Mouse (Mus musculus) heart, adult 2 months (tissue): ENCODE measurements around the gene Nav1. TPM values are rescaled to one million over a fixed set of nuclear protein-coding genes. Genes with fewer than 3 reads are reported as not detected.
A peak's percentile ranks its signal among the peaks of the same experiment; 100 is the strongest.

ENCODE experiments used
- DNase-seq, 2 experiments: peaks; one replicate each; pipeline ENCODE4 v3.0.0; 2021
- H3K27ac ChIP-seq: fragments of 200-600 bp; 2 replicates; pipeline ENCODE4 v1.8.1; 2022
- H3K27me3 ChIP-seq: fragments of 200-500 bp; 2 replicates; pipeline ENCODE4 v1.6.1; 2012; ENCODE audit warnings: mild to moderate bottlenecking, low read length, inconsistent platforms, mixed read lengths; ENCODE audit not compliant: control insufficient read depth, insufficient read depth
- H3K36me3 ChIP-seq: fragments of 200-500 bp; 2 replicates; pipeline ENCODE4 v1.6.1; 2012; ENCODE audit warnings: low read length, inconsistent platforms; ENCODE audit not compliant: control insufficient read depth, insufficient read depth
- H3K4me1 ChIP-seq: fragments of 200-500 bp; 2 replicates; pipeline ENCODE4 v1.6.1; 2011; ENCODE audit warnings: low read length; ENCODE audit not compliant: control insufficient read depth, insufficient read depth
- H3K4me3 ChIP-seq: fragments of 200-600 bp; 2 replicates; pipeline ENCODE4 v1.8.1; 2022
- H3K79me2 ChIP-seq: fragments of 200-500 bp; replicated peaks from 2 replicates; pipeline ENCODE4 v1.6.1; 2012; ENCODE audit warnings: mild to moderate bottlenecking, inconsistent platforms, low read length, moderate library complexity, mixed read lengths; ENCODE audit not compliant: control insufficient read depth, insufficient read depth
- H3K9ac ChIP-seq: fragments of 200-500 bp; 2 replicates; pipeline ENCODE4 v1.6.1; 2012; ENCODE audit warnings: low read depth, mild to moderate bottlenecking, control low read depth, inconsistent platforms, low read length, mixed read lengths
- CTCF ChIP-seq: fragments of 200-600 bp; IDR thresholded peaks from 2 replicates; pipeline ENCODE4 v1.8.1; 2022; ENCODE audit warnings: antibody characterized with exemption, mild to moderate bottlenecking, moderate library complexity
- EP300 ChIP-seq: fragments of 200-500 bp; IDR thresholded peaks from 2 replicates; pipeline ENCODE4 v1.6.1; 2011; ENCODE audit warnings: low read depth, low read length, control low read depth; ENCODE audit not compliant: insufficient read depth
- POLR2A ChIP-seq: fragments of 200-500 bp; IDR thresholded peaks from 2 replicates; pipeline ENCODE4 v1.6.1; 2011; ENCODE audit warnings: mild to moderate bottlenecking, low read depth, low read length, control low read depth; ENCODE audit not compliant: insufficient read depth
- WGBS: fragments of 180-500 bp; shearing (Covaris S2); methylation state at CpG from one replicate; pipeline ENCODE4 v1.1.7; 2018; 5-methylcytosine and 5-hydroxymethylcytosine counted together
- intact Hi-C: fragments of 180-260 bp; cut with DNase I; formaldehyde crosslinking; loops from one replicate; pipeline ENCODE4 v1.15.1; 2025
- polyA plus RNA-seq: library from polyadenylated mRNA; depleted of rRNA; stranded (reverse); fragments of >200 nt; gene quantifications from 2 replicates; pipeline ENCODE4 v1.2.3, GENCODE M21; 2012
- total RNA-seq, 2 experiments: library from RNA; stranded (reverse); gene quantifications; 2 replicates each; pipeline ENCODE4 v1.2.3; 2021

Nav1 gene
- total and polyA plus RNA-seq, 3 experiments = 15.2 to 20.7 (median 19.1) TPM

GRCm38 (mm10) chr1:135480815-135481214, 126.3 kb downstream of the Nav1 start:
- Histone ChIP-seq H3K9ac (no peak overlapping the region), H3K36me3 (no peaks in the 10 kb centered on the region; the same call in 1 of the 2 replicates), H3K4me3 (no peak overlapping the region), H3K79me2 (no peaks in the 10 kb centered on the region), H3K27me3 (no peaks in the 10 kb centered on the region), H3K4me1 (no peaks in the 10 kb centered on the region), H3K27ac (no peak overlapping the region)
- DNase-seq = no peak
- 67% methylated on average over 3 of the region's 3 CpGs for WGBS
- peak; percentile 32; the same call in 1 of the 2 replicates for TF ChIP-seq CTCF
- TF ChIP-seq POLR2A = no peak
- intact Hi-C loops = no loop called here

- H3K4me1 ChIP-seq = no peaks in the 10 kb centered on the region
- H3K27ac ChIP-seq = peak overlapping the region; percentile 5; the same call in 1 of the 2 replicates
- DNase-seq = no peak
- TF ChIP-seq CTCF (no peak), POLR2A (no peak), EP300 (no peak)
- H3K4me3 ChIP-seq = no peak overlapping the region
- no peaks in the 10 kb centered on the region for H3K36me3 ChIP-seq
- H3K79me2 ChIP-seq = no peaks in the 10 kb centered on the region
- intact Hi-C loops = loop anchor here (2.0 kb wide), 1 partner anchor 15 kb away; no protein-coding TSS in a partner anchor
- no peak overlapping the region for H3K9ac ChIP-seq
- H3K27me3 ChIP-seq = no peaks in the 10 kb centered on the region
- WGBS = 92% methylated on average over 7 of the region's 7 CpGs
Observed at GRCm38 (mm10) chr1:135475571-135475895, 131.6 kb downstream of the Nav1 start.

GRCm38 (mm10) chr1:135474861-135475570, 132.1 kb downstream of the Nav1 start:
- no peaks in the 10 kb centered on the region for H3K4me1 ChIP-seq
- no peak for DNase-seq
- no peaks in the 10 kb centered on the region for H3K36me3 ChIP-seq
- H3K9ac ChIP-seq = no peak overlapping the region
- no peaks in the 10 kb centered on the region for H3K27me3 ChIP-seq
- 81% methylated on average over 15 of the region's 15 CpGs for WGBS
- H3K27ac ChIP-seq = peak overlapping the region; percentile 54
- intact Hi-C loops = loop anchor here (2.0 kb wide), 1 partner anchor 16 kb away; no protein-coding TSS in a partner anchor
- H3K79me2 ChIP-seq = no peaks in the 10 kb centered on the region
- H3K4me3 ChIP-seq = no peak overlapping the region
- TF ChIP-seq EP300 (no peak), POLR2A (no peak), CTCF (no peak)

GRCm38 (mm10) chr1:135472536-135472935, 134.6 kb downstream of the Nav1 start:
- Histone ChIP-seq H3K27me3 (no peaks in the 10 kb centered on the region), H3K4me1 (no peaks in the 10 kb centered on the region), H3K9ac (no peak overlapping the region), H3K27ac (no peak overlapping the region), H3K4me3 (no peak overlapping the region), H3K36me3 (no peaks in the 10 kb centered on the region), H3K79me2 (no peaks in the 10 kb centered on the region)
- DNase-seq = no peak
- 86% methylated on average over 5 of the region's 5 CpGs for WGBS
- intact Hi-C loops = no loop called here
- no peak for TF ChIP-seq CTCF
- TF ChIP-seq POLR2A = no peak
- TF ChIP-seq EP300 = no peak

- TF ChIP-seq CTCF (no peak), EP300 (no peak), POLR2A (no peak)
- DNase-seq = no peak
- intact Hi-C loops = no loop called here
Observed at GRCm38 (mm10) chr1:135471742-135472141, 135.4 kb downstream of the Nav1 start.

GRCm38 (mm10) chr1:135470546-135470945, 136.5 kb downstream of the Nav1 start:
- intact Hi-C loops = no loop called here
- Histone ChIP-seq H3K4me1 (no peaks in the 10 kb centered on the region; the same call in 1 of the 2 replicates), H3K36me3 (no peaks in the 10 kb centered on the region), H3K79me2 (no peaks in the 10 kb centered on the region), H3K9ac (no peak overlapping the region), H3K27me3 (no peaks in the 10 kb centered on the region), H3K27ac (no peak overlapping the region), H3K4me3 (no peak overlapping the region)
- DNase-seq = no peak
- 89% methylated on average over 13 of the region's 13 CpGs for WGBS
- no peak for TF ChIP-seq CTCF
- TF ChIP-seq EP300 = no peak
- no peak for TF ChIP-seq POLR2A

More at GRCm38 (mm10) chr1:135471742-135472141, 135.4 kb downstream of the Nav1 start:
- Histone ChIP-seq H3K79me2 (no peaks in the 10 kb centered on the region), H3K36me3 (no peaks in the 10 kb centered on the region), H3K4me3 (no peak overlapping the region), H3K4me1 (no peaks in the 10 kb centered on the region; the same call in 1 of the 2 replicates), H3K9ac (no peak overlapping the region), H3K27me3 (no peaks in the 10 kb centered on the region), H3K27ac (no peak overlapping the region)
- 65% methylated on average over 5 of the region's 5 CpGs for WGBS
